Mouse (Mus musculus) CD4-positive naive resting alpha-beta T cell, adult 76 days (primary cell): ENCODE measurements around the gene Anks1. TPM values are rescaled to one million over a fixed set of nuclear protein-coding genes. Genes with fewer than 3 reads are reported as not detected.

ENCODE experiments used
- total RNA-seq: library from RNA; stranded (reverse); gene quantifications from one replicate; pipeline ENCODE4 v1.2.4, GENCODE M21; 2023

The Anks1 gene
- total RNA-seq = 50.7 TPM

DNA sequence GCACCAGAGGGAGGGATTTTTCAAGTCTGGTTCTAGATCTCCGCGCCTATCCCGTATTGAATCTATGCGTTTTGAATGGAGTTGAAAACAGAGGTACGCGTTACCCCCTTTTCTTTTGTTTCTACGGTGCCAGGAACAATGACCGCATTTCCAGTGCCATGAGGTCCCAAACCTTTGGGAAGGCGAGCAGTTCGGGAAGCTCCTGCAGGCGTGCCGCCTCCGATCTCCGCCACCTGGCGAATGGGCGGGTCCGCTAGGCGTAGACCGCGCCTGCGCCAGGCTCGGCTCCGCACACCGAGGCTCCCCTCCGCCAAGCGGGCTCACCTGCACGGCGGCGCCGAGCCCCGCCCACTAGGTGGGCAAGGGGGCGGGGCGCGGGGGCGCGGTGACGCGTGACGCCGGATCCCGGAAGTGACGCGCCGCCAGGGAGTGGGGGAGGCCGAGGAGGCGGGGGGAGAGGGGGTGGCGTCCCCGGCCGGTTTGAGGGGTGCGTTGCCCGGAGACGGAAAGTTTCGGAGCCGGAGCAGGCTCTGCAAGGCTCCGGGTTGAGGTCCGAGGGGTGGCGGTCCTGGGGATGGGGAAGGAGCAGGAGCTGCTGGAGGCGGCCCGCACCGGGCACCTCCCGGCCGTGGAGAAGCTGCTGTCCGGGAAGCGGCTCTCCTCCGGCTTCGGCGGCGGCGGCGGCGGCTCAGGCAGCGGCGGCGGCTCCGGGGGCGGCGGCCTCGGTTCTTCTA, at the start of gene Anks1:
TSS of gene Anks1 (plus strand) at position 419 of the 734 bp plus-strand sequence.

GRCm38 (mm10) chr17:27909622-27910500, 755 bp downstream of the Anks1 start, which contains the start of gene Taf11:
Taf11 (minus strand) TSS chr17:27909844.

GRCm38 (mm10) chr17:28080045-28080816, 171.1 kb downstream of the Anks1 start, which contains the start of gene Tcp11:
Tcp11 (minus strand) TSS chr17:28080639.

Other genes with a start within 250 kb of the Anks1 start
- 1.2 TPM for gene Spdef, start 180.4 kb upstream of the Anks1 start, total RNA-seq
- gene D17Wsu92e, start 88.7 kb upstream of the Anks1 start, total RNA-seq = 81.3 TPM
- 68.9 TPM for gene Snrpc, start 71.2 kb upstream of the Anks1 start, total RNA-seq
- 4.4 TPM for gene Uhrf1bp1, start 52.9 kb upstream of the Anks1 start, total RNA-seq
- 29.7 TPM for gene Taf11, start 538 bp downstream of the Anks1 start, total RNA-seq
- gene Tcp11, start 171.3 kb downstream of the Anks1 start, total RNA-seq = 2.3 TPM
- gene Scube3, start 232.8 kb downstream of the Anks1 start, total RNA-seq = not detected